Mouse (Mus musculus): Measurements from ENCODE around the gene Hp1bp3. TPM values are rescaled to one million over a fixed set of nuclear protein-coding genes. Genes with fewer than 3 reads are reported as not detected.

The Hp1bp3 gene
- polyA plus RNA-seq, 1 experiment from 2014 or later, result 40.1 TPM

Other genes with a start within 250 kb of the Hp1bp3 start
- gene Eif4g3, start 223.3 kb upstream of the Hp1bp3 start, polyA plus RNA-seq (2015; fragmentation: Nextera tagmentation; extraction: Ambion mirVana), result 5.6 and 6.4 TPM in 2 replicates
- gene Sh2d5, start 34.1 kb downstream of the Hp1bp3 start, polyA plus RNA-seq (2015; fragmentation: Nextera tagmentation; extraction: Ambion mirVana), result 0.72 and 0.78 TPM in 2 replicates
- gene Kif17, start 34.1 kb downstream of the Hp1bp3 start, polyA plus RNA-seq (2015; fragmentation: Nextera tagmentation; extraction: Ambion mirVana), result 0.33 and 0.35 TPM in 2 replicates
- 181 and 185 TPM in 2 replicates for gene Ddost, start 88.4 kb downstream of the Hp1bp3 start, polyA plus RNA-seq (2015; fragmentation: Nextera tagmentation; extraction: Ambion mirVana)
- 32.8 and 39.6 TPM in 2 replicates for gene Pink1, start 110.0 kb downstream of the Hp1bp3 start, polyA plus RNA-seq (2015; fragmentation: Nextera tagmentation; extraction: Ambion mirVana)
- 4.6 and 5.7 TPM in 2 replicates for gene Cda, start 151.7 kb downstream of the Hp1bp3 start, polyA plus RNA-seq (2015; fragmentation: Nextera tagmentation; extraction: Ambion mirVana)
- not detected in 2 replicates for gene Fam43b, start 180.2 kb downstream of the Hp1bp3 start, polyA plus RNA-seq (2015; fragmentation: Nextera tagmentation; extraction: Ambion mirVana)
- 8.2 and 10.0 TPM in 2 replicates for gene Mul1, start 218.4 kb downstream of the Hp1bp3 start, polyA plus RNA-seq (2015; fragmentation: Nextera tagmentation; extraction: Ambion mirVana)
- 1.5 and 1.6 TPM in 2 replicates for gene Camk2n1, start 238.0 kb downstream of the Hp1bp3 start, polyA plus RNA-seq (2015; fragmentation: Nextera tagmentation; extraction: Ambion mirVana)